Mouse (Mus musculus) left cerebral cortex, adult 8-10 months (tissue): ENCODE results near the gene Rusc2. TPM values are rescaled to one million over a fixed set of nuclear protein-coding genes. Genes with fewer than 3 reads are reported as not detected.

ENCODE experiments used
- DNase-seq, 2 experiments: peaks; one replicate each; pipeline ENCODE4 v3.0.0; 2022; ENCODE audit warnings: low spot score in 2 of 2
- total RNA-seq, 4 experiments: library from RNA; stranded (reverse); gene quantifications; 2 replicates each; pipeline ENCODE4 v1.2.4; 2022

Gene Rusc2
- total RNA-seq, 4 experiments from 2014 or later = 116 to 144 (median 123) TPM

DNA sequence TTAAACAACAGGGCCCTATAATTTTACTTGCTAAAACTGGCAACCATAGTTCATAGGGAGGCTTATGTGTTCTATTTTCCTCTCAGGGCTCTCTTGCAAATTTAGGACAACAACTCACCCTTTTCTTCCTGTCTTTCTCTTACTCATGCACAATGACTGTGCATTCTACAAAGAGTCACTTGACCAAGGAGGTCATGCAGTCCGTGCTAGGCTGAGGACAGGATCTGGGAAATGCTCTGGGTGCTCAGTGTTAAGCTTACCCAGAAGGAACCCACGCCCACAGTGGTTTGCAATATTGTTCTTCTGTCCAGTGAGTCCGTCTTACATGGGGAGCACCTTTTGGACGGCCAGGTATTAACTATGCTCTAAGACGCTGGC is 2.3 kb downstream of the Rusc2 start:
- no peak for DNase-seq

DNA sequence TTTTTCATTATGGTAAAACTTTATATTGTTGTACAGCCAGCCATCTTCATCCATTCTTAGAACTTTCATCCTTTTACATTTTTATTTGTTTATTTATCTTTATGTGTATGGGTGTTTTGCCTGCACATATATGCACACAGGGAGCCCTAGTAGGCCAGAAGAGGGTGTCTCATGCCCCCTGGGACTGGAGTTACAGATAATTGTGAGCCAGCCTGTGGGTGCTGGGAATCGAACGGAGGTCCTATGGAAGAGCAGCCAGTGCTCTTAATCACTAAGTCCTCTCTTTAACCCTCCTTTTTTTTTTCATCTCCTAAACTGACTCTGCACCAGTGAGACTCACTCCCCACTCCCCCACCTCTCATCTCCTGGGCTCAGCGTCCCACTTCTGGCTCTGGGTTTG is 2.8 kb downstream of the Rusc2 start:
- no peak for DNase-seq

DNA sequence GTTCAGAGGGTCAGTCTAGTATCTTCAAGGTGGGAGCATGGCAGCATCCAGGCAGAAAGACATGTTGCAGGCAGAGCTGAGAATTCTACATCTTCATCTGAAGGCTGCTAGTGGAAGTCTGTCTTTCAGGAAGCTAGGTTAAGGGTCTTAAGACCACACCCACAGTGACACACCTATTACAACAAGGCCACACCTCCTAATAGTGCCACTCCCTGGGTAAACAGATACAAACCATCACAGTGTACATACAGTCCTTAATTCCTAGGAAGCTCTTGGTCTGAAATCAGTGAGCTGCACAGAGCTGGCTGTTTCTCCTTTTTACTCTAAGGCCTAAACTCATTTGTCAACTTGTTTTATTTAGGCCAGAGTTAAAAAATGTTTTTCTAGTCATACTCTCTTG is 5.2 kb downstream of the Rusc2 start:
- DNase-seq = no peak

DNA sequence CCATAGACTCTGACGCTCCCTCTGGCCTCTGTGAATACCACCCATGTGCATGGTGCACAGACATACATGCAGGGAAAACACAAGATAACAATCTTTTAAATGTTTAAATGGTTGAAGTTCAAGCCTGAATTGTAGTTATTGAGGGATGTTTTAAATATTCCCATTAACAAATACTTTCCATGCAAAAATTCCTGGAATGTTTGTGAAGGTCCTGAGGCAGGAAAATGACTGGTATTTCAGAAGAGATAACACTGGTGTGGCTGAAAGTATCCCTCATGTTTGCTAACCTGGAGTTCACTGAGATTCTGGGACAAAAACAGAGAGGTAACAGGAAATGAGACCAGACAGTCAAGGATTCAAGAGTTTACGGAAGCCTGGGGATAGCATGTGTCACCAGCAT is 7.6 kb downstream of the Rusc2 start:
- no peak for DNase-seq

DNA sequence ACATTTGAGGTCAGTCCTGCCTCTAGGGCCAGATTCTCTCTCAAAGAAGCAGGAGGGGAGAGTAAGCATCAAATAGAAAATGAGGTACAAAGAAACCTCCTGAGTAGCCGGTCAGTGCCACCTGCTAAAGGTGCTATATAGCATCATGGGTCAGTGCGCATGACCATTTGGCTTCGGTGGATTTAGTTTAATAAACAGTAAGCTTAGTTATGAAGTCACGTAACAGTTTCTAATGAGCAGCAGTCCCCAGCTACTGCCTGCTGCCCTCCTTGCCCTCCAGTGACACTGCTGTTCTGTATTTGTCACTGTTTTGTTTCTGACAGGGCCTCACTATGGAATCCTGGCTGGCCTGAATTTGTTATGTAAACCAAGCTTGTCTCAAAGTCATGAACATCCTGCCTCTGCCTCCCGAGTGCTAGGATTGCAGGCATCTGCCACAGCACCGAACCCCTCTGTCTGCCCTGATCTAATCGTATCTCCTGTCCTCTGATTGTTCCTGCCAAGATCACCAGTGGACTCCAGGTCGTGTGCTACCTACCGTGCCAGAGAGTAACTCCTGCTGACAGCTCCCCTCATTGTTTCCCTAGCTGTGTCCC is 8.2 kb downstream of the Rusc2 start:
- DNase-seq = no peak

DNA sequence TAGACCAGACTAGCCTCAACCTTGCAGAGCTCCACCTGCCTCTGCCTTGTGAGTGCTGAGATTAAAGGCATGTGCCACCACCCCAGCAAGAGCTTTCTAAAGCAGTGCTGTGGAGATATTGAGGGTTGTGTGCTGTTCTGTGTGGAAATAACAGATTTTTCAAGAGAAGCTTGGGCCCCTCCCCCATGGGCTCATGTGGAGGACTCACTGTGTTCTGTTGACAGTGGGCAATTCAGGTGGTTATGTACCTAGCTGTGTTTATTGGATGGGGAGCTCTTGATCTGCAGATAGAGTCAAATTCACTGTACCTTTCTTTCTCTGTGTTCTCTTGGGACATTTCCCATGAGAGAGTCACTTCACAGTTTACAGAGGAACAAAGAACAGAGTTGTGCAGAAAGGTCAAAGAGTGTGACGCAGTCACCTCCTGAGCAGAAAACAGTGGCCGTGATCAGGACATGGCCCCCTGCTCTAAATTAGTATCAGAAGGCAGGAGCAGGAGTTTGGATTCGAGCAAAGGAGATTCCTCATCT is 9.8 kb downstream of the Rusc2 start:
- no peak for DNase-seq

DNA sequence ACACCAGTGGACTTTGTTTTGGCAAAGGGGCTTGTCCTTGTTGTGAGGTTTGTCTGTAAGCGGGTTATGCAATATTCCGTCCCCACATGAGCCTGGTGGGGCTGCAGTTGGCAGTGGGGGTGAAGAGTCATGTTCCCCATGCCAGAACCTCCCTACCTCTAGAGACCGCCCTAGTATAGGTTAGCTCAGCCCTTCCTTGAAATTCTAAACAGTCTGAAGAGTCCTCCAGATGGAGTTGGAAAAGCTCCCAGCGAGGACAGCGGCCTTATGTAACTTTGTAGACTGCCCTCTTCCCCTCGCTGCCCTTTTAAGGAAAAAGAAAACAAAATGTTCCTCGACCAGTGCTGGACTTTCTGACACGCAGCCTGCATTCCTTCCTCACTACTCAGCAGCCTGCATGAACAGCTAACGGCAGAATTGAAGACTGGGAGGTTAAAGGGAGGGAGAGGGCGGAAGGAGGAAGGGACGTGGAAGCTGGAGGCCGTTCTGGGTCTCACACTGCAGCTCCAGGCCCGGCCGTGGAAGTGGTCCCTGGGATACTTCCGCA is 12.6 kb downstream of the Rusc2 start:
- DNase-seq = no peak

DNA sequence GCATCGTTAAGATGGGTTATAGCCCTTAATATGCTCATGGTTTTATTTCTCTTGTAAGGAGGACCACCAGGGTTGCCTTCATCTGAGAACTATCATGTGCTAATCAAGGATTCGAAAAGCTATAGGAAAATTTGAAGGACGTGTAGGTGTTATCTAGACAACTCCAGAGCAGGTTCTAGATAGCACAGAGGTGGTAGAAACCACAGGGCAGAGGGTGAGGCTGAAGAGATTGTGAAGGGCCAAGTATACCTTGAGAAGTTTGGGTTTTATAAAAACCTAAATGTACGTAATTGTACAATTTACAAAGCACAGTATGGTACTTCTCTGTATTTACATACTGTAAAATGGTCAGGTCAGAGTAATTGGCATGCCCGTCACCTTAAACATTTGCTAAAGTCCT is 13.4 kb downstream of the Rusc2 start:
- no peak for DNase-seq

DNA sequence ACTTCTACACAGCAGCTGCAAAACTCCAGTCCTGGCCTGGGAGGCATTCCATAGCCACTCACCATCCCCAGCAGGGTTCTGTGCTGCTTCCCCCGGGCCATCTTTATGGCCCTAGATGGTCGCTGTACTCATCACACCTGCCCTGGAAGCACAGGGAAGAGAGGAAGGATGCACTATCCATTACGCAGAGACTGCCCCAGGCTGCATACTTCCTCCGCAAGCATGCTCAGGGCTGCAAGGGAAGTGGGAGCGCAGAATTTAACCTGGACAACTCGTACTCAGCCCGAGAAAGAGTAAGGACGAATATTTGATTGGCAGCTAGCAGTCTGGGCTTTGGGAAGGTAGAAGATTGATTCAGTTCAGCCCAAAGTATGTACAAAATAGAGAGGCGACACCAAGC is 14.1 kb downstream of the Rusc2 start:
- no peak for DNase-seq

DNA sequence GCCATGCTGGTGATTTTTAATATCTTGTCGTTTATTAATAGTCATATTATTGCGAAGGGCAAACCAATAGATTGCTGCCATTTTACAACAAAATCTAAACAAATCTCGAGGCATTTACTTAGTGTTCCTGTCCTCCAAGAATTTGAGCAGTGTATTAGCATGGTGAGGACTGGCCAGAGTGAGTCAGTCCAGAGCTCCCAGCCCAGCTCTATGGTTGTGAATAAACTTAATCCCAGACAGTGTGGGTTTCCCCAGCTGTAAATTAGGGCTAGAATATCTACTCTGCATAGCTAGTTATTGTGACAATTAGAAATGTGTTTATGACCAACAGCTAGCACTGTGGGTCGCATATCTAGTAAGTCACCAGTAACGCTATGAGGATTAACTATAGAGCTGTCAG is 14.6 kb downstream of the Rusc2 start:
- DNase-seq = no peak

DNA sequence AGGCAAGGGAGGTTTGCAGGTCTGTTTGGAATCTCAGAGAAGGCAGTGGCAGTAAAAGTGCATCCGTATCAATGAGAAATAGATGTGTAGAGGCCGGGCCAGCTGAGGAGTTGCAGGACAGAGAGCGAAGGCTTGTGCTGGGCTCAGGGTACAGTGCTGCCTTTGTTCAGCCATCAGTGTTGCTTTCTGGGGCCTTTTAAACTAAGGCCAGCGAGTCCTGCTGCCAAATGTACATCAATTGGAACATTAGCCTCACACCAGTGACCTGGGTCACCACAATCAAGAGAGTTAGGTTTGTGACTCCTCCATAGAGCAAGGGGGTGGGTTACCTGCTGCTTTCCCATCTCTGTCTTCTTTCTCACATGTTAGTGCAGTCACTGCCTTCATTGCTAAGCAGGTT is 16.2 kb downstream of the Rusc2 start:
- DNase-seq = no peak

DNA sequence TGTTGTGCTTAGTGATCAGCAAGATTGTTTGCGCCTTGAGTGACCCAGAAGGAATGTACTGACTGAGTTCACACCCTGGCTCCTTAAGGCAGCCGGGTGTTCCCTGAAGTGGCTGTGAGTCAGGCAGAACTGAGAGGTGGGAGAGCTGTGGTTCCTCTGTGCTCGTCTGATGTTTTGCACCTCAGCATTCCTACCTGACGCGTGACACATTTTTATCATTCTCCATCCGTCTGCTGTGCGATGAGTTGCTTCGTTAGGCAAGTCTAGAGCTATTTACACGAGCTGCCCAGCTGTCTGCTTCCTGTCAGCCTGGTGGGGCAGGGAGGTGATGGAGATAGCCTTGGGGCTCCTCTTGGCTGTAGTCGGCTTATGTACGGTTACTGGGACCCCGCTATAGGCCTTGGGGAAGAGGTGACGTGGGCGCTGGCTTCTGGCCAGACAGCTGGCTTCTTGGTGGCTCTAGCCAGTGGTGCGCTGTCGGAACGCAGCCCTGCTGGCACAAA is 17.1 kb downstream of the Rusc2 start:
- peak in 1 of 2 experiments; percentile 60 for DNase-seq

DNA sequence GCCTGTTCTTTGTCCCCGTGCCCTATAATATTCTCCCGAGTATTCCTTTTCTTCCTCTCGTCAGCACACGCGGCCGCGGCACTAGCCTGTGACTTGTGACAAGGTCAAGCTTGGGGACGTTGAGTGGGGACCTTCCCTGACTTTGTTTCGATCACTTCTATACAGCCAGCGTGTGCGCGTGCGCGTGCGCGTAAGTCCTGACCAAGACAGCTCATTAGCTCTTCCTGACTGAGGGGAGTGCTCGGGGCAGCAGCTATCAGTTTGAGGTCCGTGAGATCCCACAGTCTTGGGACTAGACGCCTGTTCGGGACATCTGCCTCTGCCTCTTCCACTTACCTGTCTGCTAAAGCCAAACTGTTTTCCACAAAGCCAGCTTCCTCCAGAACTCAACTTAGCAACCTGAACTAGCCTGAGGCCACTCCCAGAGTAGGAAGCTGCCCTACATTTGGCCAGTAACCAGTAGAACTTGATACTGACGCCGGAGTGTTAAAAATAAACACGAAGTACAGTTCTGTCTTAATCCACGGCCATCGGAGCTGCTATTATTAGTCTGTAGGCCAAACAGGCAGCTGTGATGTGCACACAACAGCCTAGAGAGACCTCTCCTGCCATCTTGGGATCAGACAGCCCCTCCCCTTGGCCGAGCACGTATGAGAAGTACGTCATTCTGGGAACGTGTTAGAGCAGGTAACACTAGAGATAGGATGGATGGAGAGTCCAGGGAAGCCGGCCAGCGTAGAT is 17.8 kb downstream of the Rusc2 start:
- DNase-seq = no peak

DNA sequence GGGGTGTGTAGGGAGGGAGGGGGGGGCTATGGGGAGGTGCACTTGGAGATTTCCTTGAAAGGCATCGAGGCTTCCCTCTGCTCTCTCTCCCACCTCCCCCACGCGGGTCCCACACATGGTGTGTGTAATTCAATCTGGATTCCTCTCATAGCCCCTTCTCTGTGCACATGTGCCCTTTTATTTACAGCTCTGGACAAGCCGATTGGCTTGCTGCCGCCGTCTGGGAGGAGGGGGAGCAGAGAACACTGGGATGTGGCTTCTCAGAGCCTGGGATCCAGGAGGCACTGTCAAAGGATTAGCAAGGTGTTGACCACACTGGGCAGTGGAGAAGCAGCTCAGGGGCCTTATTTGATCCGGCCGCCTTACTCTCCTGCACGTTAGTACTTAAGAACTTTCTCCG is 19.2 kb downstream of the Rusc2 start:
- no peak for DNase-seq

DNA sequence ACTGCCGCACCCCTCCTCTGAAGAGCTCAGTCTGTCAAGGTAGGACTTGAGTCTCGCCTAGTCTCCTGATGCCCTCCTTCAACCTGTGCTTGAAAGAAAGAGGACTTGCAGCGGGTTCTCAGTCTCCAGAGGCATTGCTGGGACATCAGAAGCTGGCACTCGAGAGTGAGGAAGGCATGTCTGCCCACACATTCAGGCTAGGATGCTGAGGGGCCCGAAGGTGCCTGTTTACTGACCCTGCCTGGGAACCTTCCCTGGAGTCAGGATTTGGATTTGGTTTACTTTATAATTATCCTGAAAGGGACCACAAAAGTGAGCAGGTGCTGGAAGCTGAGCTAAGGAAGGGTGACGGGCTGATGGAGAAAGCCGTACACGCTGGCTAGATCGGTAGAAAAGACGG is 19.7 kb downstream of the Rusc2 start:
- no peak for DNase-seq

DNA sequence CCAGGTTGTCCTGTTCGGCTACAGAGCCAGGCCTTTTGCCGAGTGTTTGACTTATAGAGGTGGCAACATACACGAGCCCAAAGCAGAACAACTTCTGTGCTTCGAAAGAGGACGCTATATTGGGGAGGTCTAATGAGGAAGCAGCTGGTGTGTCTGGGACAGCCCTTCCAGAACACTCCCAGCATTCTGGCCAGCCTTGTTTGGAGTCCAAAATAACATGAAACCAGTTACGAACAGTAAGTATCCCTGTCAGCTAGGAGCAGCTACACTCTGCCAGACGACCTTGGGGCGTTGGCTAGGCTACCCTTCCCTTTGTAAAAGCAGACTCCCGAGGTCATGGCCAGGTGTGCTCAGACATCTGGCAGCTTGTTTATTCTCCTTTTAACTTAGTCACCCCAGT is 20.4 kb downstream of the Rusc2 start:
- DNase-seq = no peak

DNA sequence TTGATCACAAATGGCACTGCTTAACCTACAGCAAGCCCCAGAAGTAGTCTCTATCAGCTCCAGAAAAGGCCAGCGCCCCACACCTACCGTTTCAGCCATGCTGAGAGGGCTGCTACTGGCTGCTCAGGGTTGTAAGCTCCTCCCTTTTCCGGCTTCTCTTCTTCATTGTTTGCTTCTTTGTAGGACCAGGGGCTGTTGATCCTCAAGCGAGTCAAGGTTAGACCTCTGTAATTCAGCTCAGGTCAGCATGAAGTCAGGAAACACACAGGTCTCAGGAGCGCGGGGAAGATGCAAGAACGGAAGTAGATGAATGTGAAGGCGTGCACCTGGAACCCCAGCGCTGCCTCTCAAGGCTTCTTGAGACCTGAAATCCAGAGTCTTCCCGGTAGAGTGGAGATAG is 22.9 kb downstream of the Rusc2 start:
- DNase-seq = no peak

DNA sequence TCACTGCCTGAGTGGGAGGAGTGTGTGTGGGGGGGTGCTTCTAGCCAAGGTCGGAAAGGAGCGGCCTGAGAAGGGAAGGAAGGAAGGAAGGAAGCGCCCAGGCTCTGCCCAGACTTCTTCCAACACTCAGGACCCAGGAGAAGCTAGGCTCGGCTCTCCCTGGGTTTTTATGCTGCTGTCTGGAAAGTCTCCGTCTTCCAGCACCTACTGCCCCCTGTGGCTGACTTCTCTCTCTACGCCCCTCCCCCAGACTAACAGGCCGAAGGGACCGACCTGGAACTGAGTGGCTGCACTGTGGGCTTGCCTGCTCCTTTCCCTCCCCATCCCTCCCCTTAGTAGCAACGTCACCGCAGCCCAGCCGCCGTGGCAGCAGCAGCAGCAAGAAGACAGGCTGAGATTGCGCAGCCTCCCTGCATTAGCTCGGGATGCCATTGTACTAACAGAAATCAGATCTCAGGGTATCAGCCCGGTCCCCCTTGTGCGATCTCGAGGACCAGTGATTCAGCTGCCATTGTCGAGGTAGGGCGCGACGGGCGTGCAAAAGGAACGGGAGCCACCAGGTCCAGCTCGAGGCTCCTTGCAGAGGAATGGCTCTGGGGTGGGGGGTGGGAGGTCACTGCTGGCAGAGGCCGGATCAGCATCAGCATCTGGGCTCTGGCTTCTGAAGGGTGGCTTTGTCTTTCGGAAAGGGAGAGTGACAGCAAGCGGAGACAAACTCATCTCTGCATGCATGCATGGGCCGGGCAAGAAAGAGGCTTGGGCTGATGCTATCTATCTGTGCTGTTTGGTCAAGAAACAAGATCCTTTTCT is 24.6 kb downstream of the Rusc2 start:
- DNase-seq = peak; percentile 56 to 67

DNA sequence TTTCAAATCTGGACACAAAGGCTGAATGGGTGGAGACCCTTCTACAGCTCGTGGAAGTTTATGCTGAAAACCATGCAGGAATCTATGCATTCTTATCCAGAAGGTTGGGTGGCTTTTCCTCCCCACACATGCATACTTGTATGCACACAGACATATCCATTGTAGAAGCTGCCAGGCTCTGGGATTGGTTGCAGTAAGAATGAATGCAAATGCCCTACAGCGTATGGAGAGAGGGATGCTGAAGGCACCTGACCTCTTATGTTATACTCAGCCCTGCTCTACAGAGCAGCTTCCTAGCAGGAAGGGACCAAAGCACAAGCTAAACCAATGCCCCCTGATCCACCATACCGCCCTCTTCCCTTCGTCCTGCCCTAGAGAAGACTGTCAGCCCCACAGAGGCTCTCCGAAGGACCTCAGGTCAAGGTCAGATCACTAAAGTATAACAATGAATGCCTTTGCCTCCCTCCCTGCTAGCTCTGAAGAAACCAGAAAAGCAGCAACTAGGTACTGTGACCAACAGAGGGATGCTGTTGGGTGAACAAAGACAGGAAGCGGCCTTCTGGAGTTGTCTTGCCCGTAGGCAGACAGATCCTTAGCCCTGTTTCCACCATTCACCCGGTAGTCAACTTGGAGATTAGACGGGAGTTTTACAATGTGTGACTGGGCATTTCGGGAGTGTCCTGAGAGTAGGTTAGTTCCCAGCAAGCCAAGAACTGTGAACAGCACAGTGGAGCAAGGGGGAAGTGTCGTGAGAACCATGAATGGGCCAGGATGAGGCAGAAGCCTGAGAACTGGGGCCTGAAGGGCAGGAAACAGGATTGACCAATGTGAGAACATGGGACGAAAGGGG is 25.5 kb downstream of the Rusc2 start:
- no peak for DNase-seq

DNA sequence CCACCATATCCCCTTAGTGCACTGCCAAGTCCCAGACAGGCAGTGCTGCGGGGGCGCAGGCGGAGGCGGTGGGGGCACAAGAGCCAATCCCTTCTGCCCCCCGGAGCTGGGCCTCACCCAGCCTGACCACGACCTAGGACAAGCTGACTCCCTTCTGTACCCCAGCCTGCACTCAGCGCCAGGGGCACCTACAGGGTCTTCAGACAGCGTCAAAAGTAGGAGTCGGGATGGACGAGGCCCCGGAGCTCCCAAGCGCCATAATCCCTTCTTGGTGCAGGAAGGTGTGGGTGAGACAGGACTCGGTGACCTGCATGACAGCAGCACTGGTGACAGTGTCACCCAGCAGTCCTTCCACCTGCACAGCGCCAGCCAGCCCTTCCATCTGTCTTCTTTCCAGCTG is 33.0 kb downstream of the Rusc2 start:
- DNase-seq = no peak
